Mouse (Mus musculus): ENCODE measurements around the gene Glul. TPM values are rescaled to one million over a fixed set of nuclear protein-coding genes. Genes with fewer than 3 reads are reported as not detected.
A peak's percentile ranks its signal among the peaks of the same experiment; 100 is the strongest.
"Not testable (repeated sequence)": the region's sequence is repeated elsewhere in the genome, so short reads cannot be mapped to it uniquely, and the experiment has no call there.

Gene Glul
- total RNA-seq (2014; fragmentation: Nextera tagmentation): 143 and 151 TPM in 2 replicates
- total RNA-seq (2017): 151 and 157 TPM in 2 replicates
- 54.0 and 70.2 TPM in 2 replicates for polyA plus RNA-seq (2012)

GRCm38 (mm10) chr1:153899731-153900380 is at the start of gene Glul, which contains the start of gene Teddm2:
Gene Glul (plus strand): TSS chr1:153899944.
Gene Teddm2 (minus strand): TSS chr1:153900228.
- Histone ChIP-seq H3K4me1 (ENCODE audit: insufficient read depth, low read depth, low read length) (peaks cover 35% of the 10 kb centered on the region), H3K27me3 (ENCODE audit: insufficient read depth, low read length) (peaks cover 4% of the 10 kb centered on the region; the same call in 1 of the 2 replicates), H3K9me3 (replicated peaks) (no peaks in the 10 kb centered on the region), H3K36me3 (replicated peaks) (peaks cover 30% of the 10 kb centered on the region), H3K4me3 (ENCODE audit: low read depth, low read length) (peak within 1 kb of the TSS; percentile 96)
- TF ChIP-seq GATA1 (IDR thresholded peaks at IDR 0.05; ENCODE audit: borderline replicate concordance, low read length) (no peak), TAL1 (conservative IDR thresholded peaks at IDR 0.05; ENCODE audit: low read depth, low read length) (no peak), GATA2 (IDR thresholded peaks at IDR 0.05; ENCODE audit: borderline replicate concordance, low read depth, low read length) (no peak), CTCF (IDR thresholded peaks at IDR 0.05; ENCODE audit: low read depth, low read length) (no peak), POLR2AphosphoS5 (IDR thresholded peaks at IDR 0.05; ENCODE audit: insufficient replicate concordance, low read depth, low read length) (peak; percentile 96)
- DNase-seq (ENCODE audit: low spot score): peak; percentile 88
- ATAC-seq (ENCODE audit: extremely low read depth, insufficient number of reproducible peaks, low FRiP score, poor library complexity, severe bottlenecking): peak; percentile 93

- not testable (repeated sequence) for DNase-seq (ENCODE audit: low spot score); H3K27me3 ChIP-seq (ENCODE audit: insufficient read depth, low read length); H3K9me3 ChIP-seq (replicated peaks); H3K36me3 ChIP-seq (replicated peaks); H3K4me3 ChIP-seq (ENCODE audit: low read depth, low read length); H3K4me1 ChIP-seq (ENCODE audit: insufficient read depth, low read depth, low read length); ATAC-seq (ENCODE audit: extremely low read depth, insufficient number of reproducible peaks, low FRiP score, poor library complexity, severe bottlenecking)
These were observed 47.0 kb upstream of the Glul start for GRCm38 (mm10) chr1:153852696-153853095.

GRCm38 (mm10) chr1:153855946-153856345 is 43.8 kb upstream of the Glul start:
- ATAC-seq (ENCODE audit: extremely low read depth, insufficient number of reproducible peaks, low FRiP score, poor library complexity, severe bottlenecking) (no peak), DNase-seq (ENCODE audit: low spot score) (no peak)
- H3K4me3 ChIP-seq (ENCODE audit: low read depth, low read length): no peak overlapping the region
- no peaks in the 10 kb centered on the region for H3K9me3 ChIP-seq (replicated peaks)
- no peaks in the 10 kb centered on the region for H3K4me1 ChIP-seq (ENCODE audit: insufficient read depth, low read depth, low read length)
- TF ChIP-seq GATA1 (IDR thresholded peaks at IDR 0.05; ENCODE audit: borderline replicate concordance, low read length) (no peak), CTCF (IDR thresholded peaks at IDR 0.05; ENCODE audit: low read depth, low read length) (no peak), TAL1 (conservative IDR thresholded peaks at IDR 0.05; ENCODE audit: low read depth, low read length) (no peak)
- H3K27me3 ChIP-seq (ENCODE audit: insufficient read depth, low read length): no peaks in the 10 kb centered on the region; the same call in 1 of the 2 replicates
- H3K36me3 ChIP-seq (replicated peaks): no peaks in the 10 kb centered on the region

GRCm38 (mm10) chr1:153874045-153874444 is 25.7 kb upstream of the Glul start, which contains the start of gene Teddm1b:
Gene Teddm1b (plus strand): TSS chr1:153874345.
- no peaks in the 10 kb centered on the region; the same call in 1 of the 2 replicates for H3K27me3 ChIP-seq (ENCODE audit: insufficient read depth, low read length)
- H3K4me1 ChIP-seq (ENCODE audit: insufficient read depth, low read depth, low read length): no peaks in the 10 kb centered on the region
- no peak within 1 kb of the TSS for H3K4me3 ChIP-seq (ENCODE audit: low read depth, low read length)
- TF ChIP-seq TAL1 (conservative IDR thresholded peaks at IDR 0.05; ENCODE audit: low read depth, low read length): no peak
- TF ChIP-seq POLR2AphosphoS5 (IDR thresholded peaks at IDR 0.05; ENCODE audit: insufficient replicate concordance, low read depth, low read length): no peak
- no peak for TF ChIP-seq GATA1 (IDR thresholded peaks at IDR 0.05; ENCODE audit: borderline replicate concordance, low read length)
- H3K36me3 ChIP-seq (replicated peaks): no peaks in the 10 kb centered on the region
- DNase-seq (ENCODE audit: low spot score): no peak
- no peak for ATAC-seq (ENCODE audit: extremely low read depth, insufficient number of reproducible peaks, low FRiP score, poor library complexity, severe bottlenecking)
- no peaks in the 10 kb centered on the region for H3K9me3 ChIP-seq (replicated peaks)

DNA sequence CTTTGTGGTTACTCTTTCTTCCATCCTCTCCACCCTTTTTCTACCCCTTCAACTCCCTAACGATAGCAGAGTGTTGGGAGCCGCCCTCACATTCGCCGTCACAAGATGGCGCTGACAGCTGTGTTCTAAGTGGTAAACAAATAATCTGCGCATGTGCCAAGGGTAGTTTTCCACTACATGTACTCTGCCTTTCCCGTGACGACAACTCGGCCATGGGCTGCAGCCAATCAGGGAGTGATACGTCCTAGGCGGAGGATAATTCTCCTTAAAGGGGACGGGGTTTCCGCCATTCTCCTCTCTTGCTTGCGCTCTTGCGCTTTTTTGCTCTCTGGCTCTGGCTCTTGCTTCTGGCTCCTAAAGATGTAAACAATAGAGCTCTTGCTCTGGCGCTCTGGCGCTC is 19.4 kb upstream of the Glul start:
- H3K9me3 ChIP-seq (replicated peaks); DNase-seq (ENCODE audit: low spot score); H3K36me3 ChIP-seq (replicated peaks); H3K27me3 ChIP-seq (ENCODE audit: insufficient read depth, low read length); H3K4me1 ChIP-seq (ENCODE audit: insufficient read depth, low read depth, low read length); ATAC-seq (ENCODE audit: extremely low read depth, insufficient number of reproducible peaks, low FRiP score, poor library complexity, severe bottlenecking); H3K4me3 ChIP-seq (ENCODE audit: low read depth, low read length): not testable (repeated sequence)

DNA sequence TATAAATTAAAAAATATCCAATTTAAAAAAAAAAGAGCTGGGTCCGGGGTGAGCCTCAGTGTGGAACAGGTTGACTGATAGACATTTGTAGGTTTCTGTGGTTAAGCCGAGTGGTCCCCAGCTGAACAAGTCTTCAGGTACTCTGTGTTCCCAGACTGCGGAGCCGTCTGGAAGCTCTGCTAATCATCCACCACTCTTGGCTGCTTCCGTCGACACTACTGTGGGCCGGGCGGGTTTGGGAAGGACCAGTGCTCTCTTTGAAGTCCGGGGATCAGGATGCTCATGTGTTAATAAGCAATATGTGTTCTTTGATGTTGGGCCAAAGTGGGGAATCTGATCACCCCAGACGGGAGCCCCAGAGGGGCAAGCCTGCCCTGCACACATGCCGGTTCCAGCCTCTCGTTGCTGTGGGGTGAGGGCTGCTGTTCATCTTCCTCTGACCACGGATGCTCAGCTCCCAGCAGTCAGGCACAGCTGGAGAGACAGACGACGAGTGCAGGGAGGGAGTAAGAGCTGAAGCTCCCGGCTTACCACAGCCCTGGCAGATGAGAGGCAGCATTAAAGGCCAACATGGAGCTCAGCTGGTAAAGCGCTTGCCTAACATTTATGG is 13.6 kb upstream of the Glul start:
- TF ChIP-seq GATA1 (IDR thresholded peaks at IDR 0.05; ENCODE audit: borderline replicate concordance, low read length): no peak
- TF ChIP-seq GATA2 (IDR thresholded peaks at IDR 0.05; ENCODE audit: borderline replicate concordance, low read depth, low read length): no peak
- no peak for TF ChIP-seq POLR2AphosphoS5 (IDR thresholded peaks at IDR 0.05; ENCODE audit: insufficient replicate concordance, low read depth, low read length)
- no peak for TF ChIP-seq CTCF (IDR thresholded peaks at IDR 0.05; ENCODE audit: low read depth, low read length)
- TF ChIP-seq TAL1 (conservative IDR thresholded peaks at IDR 0.05; ENCODE audit: low read depth, low read length): no peak
- no peak for DNase-seq (ENCODE audit: low spot score)
- no peak for ATAC-seq (ENCODE audit: extremely low read depth, insufficient number of reproducible peaks, low FRiP score, poor library complexity, severe bottlenecking)
- no peak overlapping the region for H3K4me3 ChIP-seq (ENCODE audit: low read depth, low read length)
- H3K36me3 ChIP-seq (replicated peaks): no peaks in the 10 kb centered on the region
- H3K27me3 ChIP-seq (ENCODE audit: insufficient read depth, low read length): peaks cover 6% of the 10 kb centered on the region
- no peaks in the 10 kb centered on the region for H3K4me1 ChIP-seq (ENCODE audit: insufficient read depth, low read depth, low read length)
- H3K9me3 ChIP-seq (replicated peaks): no peaks in the 10 kb centered on the region

DNA sequence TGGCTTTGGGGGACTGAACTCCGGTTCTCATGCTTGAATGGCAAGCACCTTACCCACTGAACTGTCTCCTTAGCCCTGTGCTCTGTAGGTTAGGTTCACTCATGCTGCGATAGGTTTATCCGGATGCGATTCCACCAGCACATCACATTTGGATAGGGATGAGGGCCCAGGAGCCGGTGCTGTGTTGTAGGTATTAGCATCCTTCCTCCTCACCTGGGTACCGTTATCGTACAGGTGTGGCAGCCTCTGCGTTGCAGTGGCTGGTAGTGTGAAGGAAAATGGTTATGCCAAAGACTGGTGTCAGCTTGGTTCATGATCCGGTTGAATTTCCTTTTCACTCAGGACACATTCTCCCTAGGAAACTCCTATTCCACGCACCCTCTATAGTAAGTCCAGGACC is 9.6 kb upstream of the Glul start:
- TF ChIP-seq GATA2 (IDR thresholded peaks at IDR 0.05; ENCODE audit: borderline replicate concordance, low read depth, low read length) (no peak), TAL1 (conservative IDR thresholded peaks at IDR 0.05; ENCODE audit: low read depth, low read length) (no peak), CTCF (IDR thresholded peaks at IDR 0.05; ENCODE audit: low read depth, low read length) (no peak), POLR2AphosphoS5 (IDR thresholded peaks at IDR 0.05; ENCODE audit: insufficient replicate concordance, low read depth, low read length) (no peak), GATA1 (IDR thresholded peaks at IDR 0.05; ENCODE audit: borderline replicate concordance, low read length) (no peak)
- no peaks in the 10 kb centered on the region for H3K9me3 ChIP-seq (replicated peaks)
- H3K4me1 ChIP-seq (ENCODE audit: insufficient read depth, low read depth, low read length): no peaks in the 10 kb centered on the region
- H3K27me3 ChIP-seq (ENCODE audit: insufficient read depth, low read length): peaks cover 19% of the 10 kb centered on the region
- no peaks in the 10 kb centered on the region for H3K36me3 ChIP-seq (replicated peaks)
- DNase-seq (ENCODE audit: low spot score) (no peak), ATAC-seq (ENCODE audit: extremely low read depth, insufficient number of reproducible peaks, low FRiP score, poor library complexity, severe bottlenecking) (no peak)
- no peak overlapping the region for H3K4me3 ChIP-seq (ENCODE audit: low read depth, low read length)
